Mouse (Mus musculus) brain, embryonic 14.5 days (tissue): ENCODE data around the gene Itga2b. TPM values are rescaled to one million over a fixed set of nuclear protein-coding genes. Genes with fewer than 3 reads are reported as not detected.
"Not testable (repeated sequence)": the region's sequence is repeated elsewhere in the genome, so short reads cannot be mapped to it uniquely, and the experiment has no call there.

Source experiments
- DNase-seq: peaks from one replicate; pipeline ENCODE4 v3.0.0-alpha.2; 2011; ENCODE audit warnings: low read depth
- CTCF ChIP-seq: fragments of 200-500 bp; IDR thresholded peaks from 2 replicates; pipeline ENCODE4 v1.5.1; 2012; ENCODE audit warnings: inconsistent platforms, mild to moderate bottlenecking, moderate library complexity, borderline replicate concordance; ENCODE audit not compliant: insufficient read depth, insufficient read length; ENCODE audit errors: extremely low read depth
- POLR2A ChIP-seq: fragments of 200-500 bp; IDR thresholded peaks from 2 replicates; pipeline ENCODE4 v1.6.1; 2012; ENCODE audit warnings: mild to moderate bottlenecking, inconsistent platforms, borderline replicate concordance; ENCODE audit not compliant: poor library complexity, insufficient read depth, insufficient read length, severe bottlenecking; ENCODE audit errors: extremely low read depth
- polyA plus RNA-seq: library from polyadenylated mRNA; depleted of rRNA; stranded (reverse); fragments of >200 nt; gene quantifications from 2 replicates; pipeline ENCODE4 v1.2.3, GENCODE M21; 2012; rRNA removed

Gene Itga2b
- polyA plus RNA-seq, 1 experiment: 5.3 TPM

DNA sequence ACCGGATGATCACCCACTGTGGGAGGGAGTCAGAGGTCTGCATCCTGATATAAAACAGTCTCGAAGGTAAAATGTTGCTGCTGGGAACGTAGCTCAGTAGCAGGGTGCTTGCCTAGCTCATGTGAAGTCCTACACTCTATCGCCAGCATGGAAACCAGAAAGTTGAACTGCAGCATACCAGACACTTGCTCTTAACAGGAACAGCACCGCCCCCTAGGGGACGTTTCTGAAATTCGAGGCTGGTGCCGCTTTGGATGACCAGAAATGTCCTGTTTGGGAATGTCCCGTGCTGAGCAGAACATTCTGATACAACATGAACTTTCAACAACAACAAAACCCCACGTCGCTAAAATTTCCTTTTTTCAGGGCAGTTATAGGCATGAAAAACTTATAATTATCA lies 58.2 kb downstream of the Itga2b start:
- peak; percentile 95 for DNase-seq
- TF ChIP-seq POLR2A (no peak), CTCF (peak; percentile 94)

GRCm38 (mm10) chr11:102411061-102411460 lies 58.9 kb downstream of the Itga2b start:
- TF ChIP-seq CTCF (no peak), POLR2A (no peak)
- DNase-seq: no peak

GRCm38 (mm10) chr11:102410345-102410744 lies 59.6 kb downstream of the Itga2b start:
- DNase-seq: not testable (repeated sequence)

DNA sequence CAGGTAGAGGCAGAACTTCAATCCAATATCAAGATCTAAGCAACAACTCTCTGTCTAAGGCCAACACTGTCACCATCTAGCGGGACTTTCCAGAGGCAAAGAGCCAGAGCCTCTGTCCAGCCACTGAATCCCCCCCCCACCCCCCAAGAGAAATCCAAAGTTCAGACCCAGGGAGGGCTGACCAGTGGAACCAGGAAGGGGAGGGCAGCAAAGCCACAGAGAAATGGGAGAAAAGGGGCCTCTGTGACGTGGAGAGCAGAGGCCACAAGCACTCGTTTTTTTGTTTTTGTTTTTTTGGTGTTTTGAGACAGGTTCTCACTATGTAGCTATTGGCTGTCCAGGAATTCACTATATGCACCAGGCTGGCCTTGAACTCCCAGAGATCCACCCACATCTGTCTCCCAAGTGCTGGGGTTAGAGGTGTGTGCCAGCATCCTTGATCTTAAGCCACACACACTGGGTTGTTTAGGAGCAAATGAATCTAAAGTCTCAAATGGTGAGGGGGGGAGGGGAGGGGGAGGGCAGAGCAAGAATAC lies 60.1 kb downstream of the Itga2b start:
- TF ChIP-seq CTCF (no peak), POLR2A (no peak)
- no peak for DNase-seq

- TF ChIP-seq CTCF (no peak), POLR2A (no peak)
- DNase-seq: no peak
These were observed 60.8 kb downstream of the Itga2b start for GRCm38 (mm10) chr11:102408888-102409794.

GRCm38 (mm10) chr11:102408344-102408876 lies 61.5 kb downstream of the Itga2b start:
- no peak for TF ChIP-seq POLR2A
- TF ChIP-seq CTCF: no peak
- DNase-seq: peak; percentile 99

- TF ChIP-seq CTCF: no peak
- no peak for TF ChIP-seq POLR2A
- DNase-seq: no peak
These were observed 62.1 kb downstream of the Itga2b start, which contains the start of gene Slc25a39 for GRCm38 (mm10) chr11:102407834-102408215. TSS of gene Slc25a39 (minus strand) at chr11:102407946.

GRCm38 (mm10) chr11:102406900-102407833 lies 62.8 kb downstream of the Itga2b start:
- DNase-seq: peak; percentile 93
- TF ChIP-seq CTCF (no peak), POLR2A (peak; percentile 76)

- no peak for DNase-seq
- no peak for TF ChIP-seq POLR2A
- no peak for TF ChIP-seq CTCF
These were observed 63.5 kb downstream of the Itga2b start for GRCm38 (mm10) chr11:102406401-102406800.

DNA sequence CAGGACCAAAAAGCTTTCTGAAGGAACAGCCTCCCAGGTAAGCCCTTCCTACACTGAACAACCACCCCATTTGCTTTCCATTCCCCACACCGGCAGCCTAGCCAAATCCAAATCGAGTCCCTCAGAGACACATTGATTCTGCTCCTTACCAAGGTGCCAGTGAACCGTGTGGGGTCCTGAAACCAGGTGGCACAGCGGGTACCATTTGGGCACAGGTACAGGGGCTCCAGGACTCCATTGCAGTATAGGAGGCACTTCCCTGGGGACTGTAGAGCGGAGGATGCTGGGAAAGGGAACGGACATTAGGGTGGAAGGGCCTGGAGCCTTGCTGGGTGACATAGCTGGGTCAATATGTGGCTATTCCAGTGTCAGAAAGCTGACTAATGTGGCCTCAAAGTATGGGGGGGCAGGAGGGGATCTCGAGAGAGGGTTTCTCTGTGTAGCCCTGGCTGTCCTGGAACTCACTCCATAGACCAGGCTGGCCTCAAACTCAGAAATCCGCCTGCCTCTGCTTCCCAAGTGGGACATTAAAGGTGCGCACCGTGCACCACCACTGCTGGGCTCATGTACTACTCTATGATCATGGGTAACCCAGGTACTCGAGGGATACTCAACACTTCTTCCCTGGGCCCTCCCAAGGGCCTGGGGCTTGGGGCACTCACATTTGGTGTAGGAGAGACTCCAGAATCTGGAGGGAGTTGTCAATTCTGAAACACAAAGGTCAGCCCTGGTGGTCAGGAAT lies 64.2 kb downstream of the Itga2b start:
- DNase-seq: no peak
- TF ChIP-seq POLR2A: no peak
- TF ChIP-seq CTCF: no peak

- TF ChIP-seq POLR2A: no peak
- no peak for TF ChIP-seq CTCF
These were observed 65.5 kb downstream of the Itga2b start for GRCm38 (mm10) chr11:102404161-102405010.

DNA sequence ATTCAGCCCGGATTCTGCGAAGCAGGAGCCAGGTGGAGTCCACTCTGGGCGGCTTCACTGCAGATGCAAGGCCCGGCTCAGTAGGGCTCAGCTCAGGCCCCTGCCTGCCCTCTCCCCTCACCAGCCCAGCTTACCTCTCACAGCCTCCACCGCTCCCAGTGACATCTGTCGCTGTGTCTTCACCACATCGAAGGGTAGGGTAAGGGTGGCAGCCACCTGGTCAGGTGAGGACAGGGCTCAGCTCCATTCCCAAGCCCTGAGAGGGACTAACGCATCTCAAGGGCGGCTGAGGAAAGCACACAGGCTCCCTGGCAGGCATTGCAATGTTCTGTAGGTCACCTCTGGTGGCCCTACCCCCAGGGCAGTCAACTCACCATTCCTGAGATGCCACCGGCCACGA lies 66.3 kb downstream of the Itga2b start:
- TF ChIP-seq CTCF (no peak), POLR2A (no peak)
- DNase-seq: no peak

More at GRCm38 (mm10) chr11:102404161-102405010, 65.5 kb downstream of the Itga2b start:
- no peak for DNase-seq

Other genes starting within 250 kb of the Itga2b start
- gene Hdac5, start 240.0 kb downstream of the Itga2b start, polyA plus RNA-seq: 147 and 153 TPM in 2 replicates
- 5.0 and 8.2 TPM in 2 replicates for gene BC030867, start 221.2 kb downstream of the Itga2b start, polyA plus RNA-seq
- gene Asb16, start 201.4 kb downstream of the Itga2b start, polyA plus RNA-seq: 0.25 and 0.56 TPM in 2 replicates
- gene Tmub2, start 185.2 kb downstream of the Itga2b start, polyA plus RNA-seq: 74.7 and 88.3 TPM in 2 replicates
- gene Atxn7l3, start 173.5 kb downstream of the Itga2b start, polyA plus RNA-seq: 116 and 130 TPM in 2 replicates
- 57.7 and 80.5 TPM in 2 replicates for gene Ubtf, start 150.4 kb downstream of the Itga2b start, polyA plus RNA-seq
- gene Slc4a1, start 103.9 kb downstream of the Itga2b start, polyA plus RNA-seq: 1.3 and 2.6 TPM in 2 replicates
- 292 and 306 TPM in 2 replicates for gene Rundc3a, start 76.7 kb downstream of the Itga2b start, polyA plus RNA-seq
- 122 and 129 TPM in 2 replicates for gene Slc25a39, start 62.2 kb downstream of the Itga2b start, polyA plus RNA-seq
- gene Grn, start 39.8 kb downstream of the Itga2b start, polyA plus RNA-seq: 33.2 and 53.0 TPM in 2 replicates
- 221 and 276 TPM in 2 replicates for gene Fam171a2, start 22.4 kb downstream of the Itga2b start, polyA plus RNA-seq
- gene Gpatch8, start 86.3 kb upstream of the Itga2b start, polyA plus RNA-seq: 46.1 and 58.4 TPM in 2 replicates
- 3.6 and 4.6 TPM in 2 replicates for gene Gm11627, start 109.3 kb upstream of the Itga2b start, polyA plus RNA-seq
- gene Fzd2, start 134.3 kb upstream of the Itga2b start, polyA plus RNA-seq: 35.6 and 59.4 TPM in 2 replicates
- gene Meioc, start 193.6 kb upstream of the Itga2b start, polyA plus RNA-seq: 0.03 and 0.11 TPM in 2 replicates
- gene Ccdc43, start 227.7 kb upstream of the Itga2b start, polyA plus RNA-seq: 18.5 and 23.9 TPM in 2 replicates